Mouse (Mus musculus) kidney, adult 2 months (tissue): ENCODE measurements around the gene Psmc3ip. TPM values are rescaled to one million over a fixed set of nuclear protein-coding genes. Genes with fewer than 3 reads are reported as not detected.

ENCODE experiments used
- DNase-seq: peaks from one replicate; pipeline ENCODE4 v3.0.0; 2021
- H3K27ac ChIP-seq: fragments of 200-500 bp; 2 replicates; pipeline ENCODE4 v1.5.1; 2012; ENCODE audit warnings: low read depth, low read length, control low read depth, inconsistent platforms; ENCODE audit not compliant: insufficient read depth
- H3K27me3 ChIP-seq: fragments of 200-500 bp; replicated peaks from 2 replicates; pipeline ENCODE4 v1.6.1; 2012; ENCODE audit warnings: mild to moderate bottlenecking, moderate library complexity, low read length, inconsistent platforms; ENCODE audit not compliant: control insufficient read depth, insufficient read depth
- H3K36me3 ChIP-seq: fragments of 200-500 bp; 2 replicates; pipeline ENCODE4 v1.6.1; 2012; ENCODE audit warnings: mild to moderate bottlenecking, moderate library complexity, low read length, inconsistent platforms; ENCODE audit not compliant: control insufficient read depth, insufficient read depth
- H3K4me1 ChIP-seq: fragments of 200-500 bp; 2 replicates; pipeline ENCODE4 v1.6.1; 2011; ENCODE audit warnings: low read length; ENCODE audit not compliant: control insufficient read depth, insufficient read depth
- H3K4me3 ChIP-seq: fragments of 200-500 bp; 2 replicates; pipeline ENCODE4 v1.5.1; 2011; ENCODE audit warnings: mild to moderate bottlenecking, low read depth, low read length, control low read depth; ENCODE audit not compliant: insufficient read depth
- CTCF ChIP-seq: fragments of 200-500 bp; conservative IDR thresholded peaks from 2 replicates; pipeline ENCODE4 v1.5.1; 2011; ENCODE audit warnings: low read depth, mild to moderate bottlenecking, control low read depth, low read length, moderate library complexity, mixed read lengths; ENCODE audit not compliant: insufficient read depth, insufficient read length
- POLR2A ChIP-seq: fragments of 200-500 bp; IDR thresholded peaks from one replicate; pipeline ENCODE4 v1.6.1; 2011; ENCODE audit warnings: low read depth, low read length, control low read depth
- WGBS: fragments of 180-500 bp; shearing (Covaris S2); methylation state at CpG from one replicate; pipeline ENCODE4 v1.1.7; 2018; 5-methylcytosine and 5-hydroxymethylcytosine counted together
- polyA plus RNA-seq: library from polyadenylated mRNA; depleted of rRNA; stranded (reverse); fragments of >200 nt; gene quantifications from 2 replicates; pipeline ENCODE4 v1.2.3, GENCODE M21; 2012

Psmc3ip gene
- polyA plus RNA-seq, 1 experiment, result 1.9 TPM

DNA sequence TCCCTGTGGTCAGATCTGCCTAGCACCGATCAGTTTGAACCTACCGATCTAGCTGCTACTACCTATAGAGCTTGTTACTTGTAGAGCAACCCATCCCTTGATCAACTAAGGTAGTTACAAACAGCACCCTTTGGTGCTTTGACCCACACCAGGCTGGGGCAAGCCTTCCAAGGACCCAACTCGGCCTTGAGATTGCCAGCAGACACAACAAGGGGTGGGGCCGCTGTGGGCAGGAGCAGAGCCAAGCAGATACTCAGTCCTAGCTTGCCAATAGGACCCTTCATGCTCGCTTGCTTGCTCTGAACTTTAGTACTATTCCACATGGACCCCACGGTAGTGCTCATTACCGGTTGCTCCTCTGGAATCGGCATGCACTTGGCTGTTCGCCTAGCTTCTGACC is 17.1 kb downstream of the Psmc3ip start, which contains the start of gene Hsd17b1:
Hsd17b1 (plus strand) TSS at position 291 of the 400 bp plus-strand sequence.
- H3K4me1 ChIP-seq, result peaks cover 9% of the 10 kb centered on the region; the same call in 1 of the 2 replicates
- no peak for DNase-seq
- H3K4me3 ChIP-seq, result no peak within 1 kb of the TSS
- TF ChIP-seq POLR2A (no peak), CTCF (no peak)
- no peak within 1 kb of the TSS for H3K27ac ChIP-seq
- WGBS, result 75% methylated on average over 9 of the region's 9 CpGs
- H3K27me3 ChIP-seq, result no peaks in the 10 kb centered on the region
- H3K36me3 ChIP-seq, result no peaks in the 10 kb centered on the region

DNA sequence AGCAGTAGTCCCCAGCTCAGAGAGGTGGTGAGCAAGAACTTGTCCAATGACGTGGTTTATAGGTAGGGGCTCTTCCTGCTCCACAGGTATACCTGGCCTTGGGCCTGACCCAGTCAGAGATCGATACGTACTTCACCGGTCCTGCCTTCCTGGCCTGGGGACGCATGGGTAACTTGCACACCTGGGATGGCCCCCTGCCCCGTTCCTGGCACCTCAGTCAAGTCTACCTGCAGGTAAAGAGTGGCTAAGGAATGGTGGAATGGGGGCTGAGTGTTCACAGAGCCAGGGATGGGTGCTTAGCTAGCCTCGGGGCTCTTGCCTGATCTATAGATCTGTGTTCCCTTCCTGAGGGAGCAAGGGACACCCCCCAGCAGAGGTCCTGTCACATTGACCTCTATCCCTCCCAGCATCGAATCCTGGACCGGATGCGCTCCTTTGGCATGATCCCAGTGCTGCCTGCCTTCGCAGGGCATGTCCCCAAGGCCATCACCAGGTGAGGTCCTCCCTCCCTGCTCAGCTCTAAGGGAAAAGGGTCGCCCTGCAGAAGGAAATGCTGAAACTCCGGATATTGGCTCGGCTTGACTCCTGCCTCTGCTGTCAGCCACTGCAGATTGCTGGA is 23.3 kb downstream of the Psmc3ip start:
- Histone ChIP-seq H3K4me1 (peaks cover 11% of the 10 kb centered on the region; the same call in 1 of the 2 replicates), H3K4me3 (no peak overlapping the region), H3K36me3 (no peaks in the 10 kb centered on the region), H3K27ac (no peak overlapping the region), H3K27me3 (no peaks in the 10 kb centered on the region)
- WGBS, result 86% methylated on average over 14 of the region's 14 CpGs
- TF ChIP-seq CTCF (no peak), POLR2A (no peak)
- no peak for DNase-seq

DNA sequence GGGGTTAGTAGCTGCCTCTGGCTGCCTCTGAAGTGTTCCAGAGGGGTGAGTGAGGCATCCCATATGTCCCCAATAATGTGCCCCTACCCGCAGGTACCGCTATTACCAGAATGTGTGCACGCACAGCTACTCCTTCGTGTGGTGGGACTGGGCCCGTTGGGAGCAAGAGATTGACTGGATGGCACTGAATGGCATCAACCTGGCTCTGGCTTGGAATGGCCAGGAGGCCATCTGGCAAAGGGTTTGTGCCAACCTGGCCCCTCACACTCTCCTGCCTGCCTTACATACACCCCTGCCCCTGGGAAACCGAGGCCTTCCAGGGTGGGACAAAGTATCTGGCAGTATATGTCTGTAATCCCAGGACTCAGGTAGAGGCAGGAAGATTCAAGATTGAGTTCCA is 24.2 kb downstream of the Psmc3ip start:
- no peak for TF ChIP-seq CTCF
- no peak for TF ChIP-seq POLR2A
- 79% methylated on average over 6 of the region's 6 CpGs for WGBS
- peaks cover 11% of the 10 kb centered on the region; the same call in 1 of the 2 replicates for H3K4me1 ChIP-seq
- H3K36me3 ChIP-seq, result no peaks in the 10 kb centered on the region
- H3K27ac ChIP-seq, result no peak overlapping the region
- no peaks in the 10 kb centered on the region for H3K27me3 ChIP-seq
- DNase-seq, result no peak
- no peak overlapping the region for H3K4me3 ChIP-seq

DNA sequence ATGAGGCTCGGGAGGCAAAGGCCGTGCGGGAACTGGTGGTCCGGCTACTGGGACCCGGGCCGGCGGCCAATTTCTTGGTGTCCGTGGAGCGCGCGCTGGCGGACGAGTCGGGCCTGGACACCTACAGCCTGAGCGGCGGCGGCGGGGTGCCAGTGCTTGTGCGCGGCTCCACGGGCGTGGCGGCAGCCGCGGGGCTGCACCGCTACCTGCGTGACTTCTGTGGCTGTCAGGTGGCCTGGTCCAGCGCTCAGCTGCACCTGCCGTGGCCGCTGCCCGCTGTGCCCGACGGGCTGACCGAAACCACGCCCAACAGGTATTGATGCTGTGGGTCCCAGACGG is 25.1 kb downstream of the Psmc3ip start:
- under 1% methylated on average over 35 of the region's 36 CpGs for WGBS

DNA sequence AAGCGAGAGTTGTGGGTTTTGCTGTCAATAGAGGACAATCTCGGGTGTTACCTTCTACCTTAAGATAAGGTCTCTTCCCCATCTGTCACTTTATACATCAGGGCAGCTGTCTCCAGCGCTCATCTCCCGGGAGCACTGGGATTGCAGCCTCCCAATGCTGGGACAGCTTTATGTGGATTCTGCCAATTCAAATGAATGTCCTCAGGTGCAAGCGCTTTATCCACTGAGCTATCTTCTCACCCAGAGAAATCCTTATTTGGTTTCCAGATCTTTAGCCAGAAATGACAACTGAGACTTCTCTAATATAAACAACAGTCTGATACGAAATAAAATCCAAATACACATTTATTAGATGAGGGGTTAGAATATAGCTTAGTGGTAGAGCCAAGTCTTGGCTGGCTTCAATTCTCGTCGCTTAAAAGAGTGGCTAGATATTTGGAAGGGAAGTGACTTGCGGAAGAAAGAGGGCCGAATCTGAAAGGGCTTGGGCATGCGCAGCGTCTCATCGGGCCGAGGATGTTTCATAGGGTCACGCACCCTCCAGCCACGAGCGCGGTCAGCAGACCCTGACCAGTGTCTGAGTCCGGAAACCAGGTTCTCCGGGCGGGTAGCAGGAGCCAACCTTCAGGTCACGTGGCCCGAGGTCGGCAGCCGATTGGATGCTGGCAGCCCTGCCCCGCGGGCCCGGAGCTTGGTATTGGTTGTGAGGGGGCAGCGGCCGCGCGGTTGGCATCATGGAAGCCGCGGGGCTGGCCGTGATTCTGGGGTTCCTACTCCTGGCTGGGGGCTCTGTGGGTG is 25.6 kb downstream of the Psmc3ip start, which contains the start of gene Naglu:
Naglu (plus strand) TSS at position 622 of the 798 bp plus-strand sequence.
- 8% methylated on average over 35 of the region's 35 CpGs for WGBS
- no peak for TF ChIP-seq CTCF
- no peak for TF ChIP-seq POLR2A
- DNase-seq, result peak; percentile 98
- Histone ChIP-seq H3K4me1 (peaks cover 11% of the 10 kb centered on the region; the same call in 1 of the 2 replicates), H3K4me3 (peak within 1 kb of the TSS; percentile 78), H3K27me3 (no peaks in the 10 kb centered on the region), H3K36me3 (no peaks in the 10 kb centered on the region), H3K27ac (peak within 1 kb of the TSS; percentile 56)

More for the DNA sequence above, 25.1 kb downstream of the Psmc3ip start:
- peak overlapping the region; percentile 46; the same call in 1 of the 2 replicates for H3K27ac ChIP-seq
- H3K36me3 ChIP-seq, result no peaks in the 10 kb centered on the region
- DNase-seq, result no peak
- peaks cover 11% of the 10 kb centered on the region; the same call in 1 of the 2 replicates for H3K4me1 ChIP-seq
- H3K4me3 ChIP-seq, result peak overlapping the region; percentile 78
- TF ChIP-seq POLR2A (no peak), CTCF (no peak)
- no peaks in the 10 kb centered on the region for H3K27me3 ChIP-seq

DNA sequence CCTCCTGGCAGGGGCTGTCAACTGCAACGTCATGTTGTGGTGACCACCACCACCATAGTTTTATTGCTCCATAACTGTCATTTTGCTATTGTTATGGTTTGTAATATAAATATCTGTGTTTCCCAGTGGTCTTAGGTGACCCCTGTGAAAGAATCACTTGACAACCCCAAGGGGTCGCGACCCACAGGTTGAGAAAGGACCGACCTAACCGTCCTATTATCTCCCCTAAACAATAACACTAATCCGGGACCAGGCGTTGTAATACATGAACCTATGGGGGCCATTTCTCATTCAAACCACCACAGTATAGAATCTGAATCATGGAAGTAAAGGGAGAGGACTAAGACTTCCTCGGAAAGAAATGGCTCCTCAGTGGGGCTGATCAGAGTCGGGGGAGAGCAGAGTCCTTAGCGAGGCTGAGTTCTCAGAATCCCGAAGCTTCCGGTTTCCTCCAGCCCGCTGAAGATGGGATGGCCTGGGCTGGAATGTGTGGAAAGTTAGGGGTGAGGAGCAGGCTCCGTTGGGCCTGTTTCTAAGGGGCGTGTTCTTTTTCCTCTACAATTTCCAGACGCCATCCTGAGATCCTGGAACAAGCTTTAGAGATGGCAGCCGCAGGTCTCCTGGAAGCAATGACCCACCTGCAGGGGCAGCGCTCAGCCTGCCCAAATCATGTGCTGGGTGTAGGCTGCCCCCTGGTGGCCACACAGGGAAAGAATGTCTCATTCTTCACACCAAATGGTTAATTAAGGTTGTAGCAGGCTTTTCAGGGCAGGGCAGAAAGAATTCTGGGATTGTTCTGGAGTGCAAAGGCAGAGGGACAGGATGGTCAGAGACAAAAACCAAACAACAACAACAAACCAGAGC is 28.5 kb downstream of the Psmc3ip start:
- H3K4me3 ChIP-seq, result peak overlapping the region; percentile 3; the same call in 1 of the 2 replicates
- H3K27ac ChIP-seq, result no peak overlapping the region
- DNase-seq, result peak; percentile 92
- TF ChIP-seq CTCF (peak; percentile 96), POLR2A (no peak)
- peaks cover 18% of the 10 kb centered on the region for H3K4me1 ChIP-seq
- 25% methylated on average over 18 of the region's 18 CpGs for WGBS
- no peaks in the 10 kb centered on the region for H3K27me3 ChIP-seq
- H3K36me3 ChIP-seq, result no peaks in the 10 kb centered on the region

DNA sequence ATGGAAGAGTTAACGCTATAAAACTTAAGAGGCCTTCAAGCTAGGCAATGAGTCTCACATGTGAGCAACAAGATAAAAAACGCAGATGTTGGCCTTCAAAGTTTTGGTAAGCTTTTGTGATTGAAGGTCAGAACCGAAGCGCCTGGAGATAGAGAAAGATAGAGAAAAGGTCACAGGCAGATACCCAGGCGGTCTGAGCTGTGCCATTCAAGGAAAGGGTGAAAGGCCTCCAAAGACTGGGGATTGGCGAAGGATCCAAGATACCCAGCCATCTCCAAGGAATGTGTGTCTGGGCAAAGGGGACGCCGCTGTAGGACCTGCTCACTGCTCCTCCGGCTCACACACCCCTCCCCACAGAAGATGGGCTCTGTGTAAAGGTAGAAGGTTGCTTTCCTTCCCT is 30.2 kb downstream of the Psmc3ip start:
- TF ChIP-seq POLR2A, result no peak
- no peak for TF ChIP-seq CTCF
- Histone ChIP-seq H3K27me3 (no peaks in the 10 kb centered on the region), H3K36me3 (no peaks in the 10 kb centered on the region), H3K4me3 (no peak overlapping the region), H3K4me1 (peaks cover 10% of the 10 kb centered on the region), H3K27ac (no peak overlapping the region)
- 94% methylated on average over 9 of the region's 9 CpGs for WGBS
- DNase-seq, result no peak
